Mouse (Mus musculus) heart, postnatal 0 days (tissue): ENCODE results near the gene Cnst. TPM values are rescaled to one million over a fixed set of nuclear protein-coding genes. Genes with fewer than 3 reads are reported as not detected.

Experiments
- ATAC-seq: fragments of 200-750 bp; cut with Nextera tagmentation; 2 replicates; pipeline ENCODE4 v1.8.0; 2017; ENCODE audit warnings: low read depth, moderate number of reproducible peaks, moderate library complexity; ENCODE audit not compliant: insufficient read depth
- DNase-seq: peaks from one replicate; pipeline ENCODE4 v3.0.0-alpha.2; 2016; ENCODE audit warnings: low spot score
- H3K27ac ChIP-seq: fragments of 300-500 bp; sonication (generic); 2 replicates; pipeline ENCODE4 v1.5.1; 2014; ENCODE audit warnings: low read depth, mild to moderate bottlenecking
- H3K27me3 ChIP-seq: fragments of 300-500 bp; sonication (generic); 2 replicates; pipeline ENCODE4 v1.6.1; 2014; ENCODE audit warnings: low read length, mixed read lengths; ENCODE audit not compliant: control insufficient read depth, insufficient read depth
- H3K36me3 ChIP-seq: fragments of 300-500 bp; sonication (generic); replicated peaks from 2 replicates; pipeline ENCODE4 v1.6.1; 2014; ENCODE audit warnings: low read length, mixed read lengths; ENCODE audit not compliant: control insufficient read depth, insufficient read depth
- H3K4me1 ChIP-seq: fragments of 300-500 bp; sonication (generic); 2 replicates; pipeline ENCODE4 v1.6.1; 2014; ENCODE audit warnings: antibody characterized with exemption; ENCODE audit not compliant: control insufficient read depth, insufficient read depth
- H3K4me2 ChIP-seq: fragments of 300-500 bp; sonication (generic); 2 replicates; pipeline ENCODE4 v1.6.1; 2014; ENCODE audit warnings: low read depth, mild to moderate bottlenecking, low read length, moderate library complexity
- H3K4me3 ChIP-seq: fragments of 300-500 bp; sonication (generic); 2 replicates; pipeline ENCODE4 v1.5.1; 2014; ENCODE audit warnings: low read depth, low read length
- H3K9ac ChIP-seq: fragments of 300-500 bp; sonication (generic); replicated peaks from 2 replicates; pipeline ENCODE4 v1.6.1; 2014; ENCODE audit warnings: low read depth, low read length, mixed read lengths
- H3K9me3 ChIP-seq: fragments of 300-500 bp; sonication (generic); replicated peaks from 2 replicates; pipeline ENCODE4 v1.6.1; 2016; ENCODE audit warnings: low read length; ENCODE audit not compliant: control insufficient read depth
- CTCF ChIP-seq: IDR thresholded peaks from 2 replicates; pipeline ENCODE4 v1.5.1; 2016; ENCODE audit warnings: antibody characterized with exemption, control low read depth, low read depth
- EP300 ChIP-seq: IDR thresholded peaks from 2 replicates; pipeline ENCODE4 v1.6.1; 2016; ENCODE audit warnings: antibody characterized with exemption, low read depth
- WGBS: fragments of 180-500 bp; shearing (Covaris S2); extraction: QIAGEN DNeasy Blood & Tissue Kit; methylation state at CpG from one replicate; pipeline ENCODE4 v1.1.7; 2014; 5-methylcytosine and 5-hydroxymethylcytosine counted together
- polyA plus RNA-seq: library from polyadenylated mRNA; unstranded; fragments of >200 nt; fragmentation: Nextera tagmentation; extraction: Ambion mirVana; gene quantifications from 2 replicates; pipeline ENCODE4 v1.2.1, GENCODE M21; 2015
- total RNA-seq: library from RNA; depleted of rRNA; stranded (reverse); fragments of >200 nt; gene quantifications from 2 replicates; pipeline ENCODE4 v1.2.3, GENCODE M21; 2014; ENCODE audit warnings: low replicate concordance

Gene Cnst
- total and polyA plus RNA-seq, 2 experiments from 2014 or later = 21.4 to 21.5 TPM

DNA sequence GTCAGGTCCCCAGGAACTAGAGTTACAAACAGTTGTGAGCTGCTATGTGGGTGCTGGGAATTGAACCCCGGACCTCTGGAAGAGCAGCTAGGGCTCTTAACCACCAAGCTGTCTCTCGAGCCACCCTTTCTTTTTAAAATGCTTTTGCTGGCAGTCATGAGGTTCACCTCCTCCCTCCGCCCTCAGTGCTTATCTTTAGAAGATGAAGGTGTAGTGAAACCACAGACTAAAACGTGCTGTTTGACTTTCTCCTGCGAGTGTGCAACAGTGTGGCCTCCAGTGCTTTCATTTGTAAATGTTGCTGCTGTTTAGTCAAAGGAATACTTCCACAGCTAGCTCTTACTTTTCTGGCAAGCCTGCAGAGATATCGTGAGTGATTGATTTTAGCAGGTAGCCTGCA is 32.5 kb downstream of the Cnst start:
- no peak for TF ChIP-seq CTCF
- no peak for TF ChIP-seq EP300
- no peak for ATAC-seq

DNA sequence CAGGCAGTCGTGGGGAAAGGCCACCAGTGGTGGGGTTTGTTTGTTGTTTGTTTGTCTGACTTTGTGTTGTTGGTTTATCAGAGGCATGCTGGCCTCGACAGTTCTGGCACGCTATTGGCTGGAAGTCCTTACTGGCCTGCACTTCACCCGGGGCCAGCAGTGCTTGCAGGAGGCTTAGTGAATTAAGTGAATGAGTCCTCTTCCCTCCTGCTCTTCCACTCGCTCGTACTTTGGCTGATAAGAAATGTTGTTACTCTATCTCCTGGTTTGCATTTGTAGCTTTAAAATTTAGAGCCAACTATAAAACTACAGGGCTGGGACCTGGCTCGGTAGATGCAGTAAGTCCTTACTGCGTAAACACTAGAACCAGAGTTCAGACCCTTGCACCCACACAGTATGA is 34.0 kb downstream of the Cnst start:
- Histone ChIP-seq H3K27me3 (no peaks in the 10 kb centered on the region), H3K4me1 (peaks cover 23% of the 10 kb centered on the region), H3K36me3 (peaks cover 13% of the 10 kb centered on the region), H3K9me3 (no peaks in the 10 kb centered on the region), H3K4me3 (no peak overlapping the region), H3K9ac (no peak overlapping the region), H3K27ac (no peak overlapping the region), H3K4me2 (no peak overlapping the region)
- no peak for ATAC-seq
- no peak for TF ChIP-seq EP300
- TF ChIP-seq CTCF = no peak
- 48% methylated on average over 8 of the region's 8 CpGs for WGBS
- DNase-seq = no peak

More for the DNA sequence above, 32.5 kb downstream of the Cnst start:
- no peak overlapping the region for H3K4me3 ChIP-seq
- no peaks in the 10 kb centered on the region for H3K9me3 ChIP-seq
- DNase-seq = no peak
- WGBS = 70% methylated on average over 6 of the region's 6 CpGs
- H3K4me2 ChIP-seq = no peak overlapping the region
- no peaks in the 10 kb centered on the region for H3K27me3 ChIP-seq
- H3K36me3 ChIP-seq = peaks cover 13% of the 10 kb centered on the region
- no peak overlapping the region for H3K27ac ChIP-seq
- H3K4me1 ChIP-seq = peaks cover 14% of the 10 kb centered on the region; the same call in 1 of the 2 replicates
- H3K9ac ChIP-seq = no peak overlapping the region

DNA sequence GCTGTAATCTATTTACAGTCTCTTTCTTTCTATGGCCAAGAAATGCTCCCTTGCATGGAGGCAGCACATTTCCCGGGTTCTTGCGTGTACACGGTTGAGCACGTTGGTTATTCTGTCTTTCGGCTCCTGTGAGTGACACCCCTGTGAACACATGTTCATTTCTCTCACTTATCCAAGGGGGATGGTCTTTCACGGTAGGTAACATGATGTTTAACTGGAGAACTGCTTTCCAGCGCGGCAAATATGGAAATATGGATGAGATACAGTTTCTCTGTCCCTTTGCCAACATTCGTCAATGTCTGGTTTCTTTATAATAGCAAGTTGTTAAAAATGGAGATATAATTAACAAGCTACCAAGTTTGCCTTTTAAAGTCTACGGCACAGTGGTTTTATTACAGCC is 35.3 kb downstream of the Cnst start:
- peak overlapping the region; percentile 44 for H3K27ac ChIP-seq
- H3K9me3 ChIP-seq = no peaks in the 10 kb centered on the region
- peaks cover 13% of the 10 kb centered on the region for H3K36me3 ChIP-seq
- H3K4me3 ChIP-seq = no peak overlapping the region
- peaks cover 33% of the 10 kb centered on the region for H3K4me1 ChIP-seq
- no peak overlapping the region for H3K4me2 ChIP-seq
- no peak overlapping the region for H3K9ac ChIP-seq
- DNase-seq (no peak), ATAC-seq (no peak)
- TF ChIP-seq CTCF (no peak), EP300 (no peak)
- H3K27me3 ChIP-seq = no peaks in the 10 kb centered on the region
- WGBS = 85% methylated on average over 10 of the region's 10 CpGs

DNA sequence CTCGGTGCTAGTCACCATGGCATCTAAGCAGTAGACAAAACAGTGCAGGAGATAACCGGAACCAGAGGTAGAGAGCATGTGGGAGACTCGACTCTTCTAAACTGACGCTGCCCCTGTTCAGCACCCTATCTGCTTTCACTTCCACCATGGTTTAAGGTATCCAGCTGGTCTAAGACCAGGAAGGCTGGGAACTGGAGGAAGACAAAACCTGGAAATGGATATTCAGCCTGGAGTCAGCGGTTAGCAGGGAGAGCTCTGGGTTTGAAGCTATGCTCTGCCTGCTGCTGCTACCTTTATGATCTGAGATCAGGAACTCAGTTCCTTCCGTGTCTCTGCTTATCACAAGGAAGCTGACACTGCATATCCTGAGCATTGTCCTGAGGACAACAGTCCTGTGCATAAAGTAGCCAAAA is 35.9 kb downstream of the Cnst start:
- Histone ChIP-seq H3K9ac (no peak overlapping the region), H3K27me3 (no peaks in the 10 kb centered on the region), H3K4me1 (peaks cover 39% of the 10 kb centered on the region), H3K36me3 (peaks cover 13% of the 10 kb centered on the region), H3K4me3 (no peak overlapping the region), H3K9me3 (no peaks in the 10 kb centered on the region), H3K4me2 (peak overlapping the region; percentile 16), H3K27ac (peak overlapping the region; percentile 44)
- WGBS = 24% methylated on average over 6 of the region's 6 CpGs
- DNase-seq (peak; percentile 47), ATAC-seq (peak; percentile 76)
- TF ChIP-seq EP300 (no peak), CTCF (no peak)

DNA sequence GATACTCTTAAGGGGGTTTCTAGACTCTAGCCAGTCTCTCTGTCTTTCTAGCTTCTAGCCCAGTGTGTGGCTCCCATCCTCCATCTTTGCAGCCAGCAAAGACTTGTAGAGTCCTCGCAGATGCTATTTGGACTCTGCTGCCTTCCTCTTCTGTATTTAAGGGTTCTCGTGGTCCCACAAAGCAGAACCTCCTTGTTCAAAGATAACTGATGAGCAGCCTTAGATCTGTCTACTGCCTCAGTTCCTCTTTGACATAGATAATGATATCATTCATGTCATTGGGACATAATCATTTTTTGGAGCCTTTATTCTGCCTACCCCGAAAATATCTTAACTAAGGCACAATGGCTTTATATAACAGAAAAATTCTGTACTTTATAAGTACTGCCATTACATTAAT is 36.9 kb downstream of the Cnst start:
- no peak for ATAC-seq
- Histone ChIP-seq H3K4me2 (no peak overlapping the region), H3K9me3 (no peaks in the 10 kb centered on the region), H3K4me1 (peaks cover 47% of the 10 kb centered on the region), H3K36me3 (peaks cover 13% of the 10 kb centered on the region), H3K4me3 (no peak overlapping the region), H3K9ac (no peak overlapping the region), H3K27me3 (no peaks in the 10 kb centered on the region), H3K27ac (no peak overlapping the region)
- no peak for DNase-seq
- WGBS = 86% methylated on average over 3 of the region's 3 CpGs
- no peak for TF ChIP-seq EP300
- TF ChIP-seq CTCF = no peak

DNA sequence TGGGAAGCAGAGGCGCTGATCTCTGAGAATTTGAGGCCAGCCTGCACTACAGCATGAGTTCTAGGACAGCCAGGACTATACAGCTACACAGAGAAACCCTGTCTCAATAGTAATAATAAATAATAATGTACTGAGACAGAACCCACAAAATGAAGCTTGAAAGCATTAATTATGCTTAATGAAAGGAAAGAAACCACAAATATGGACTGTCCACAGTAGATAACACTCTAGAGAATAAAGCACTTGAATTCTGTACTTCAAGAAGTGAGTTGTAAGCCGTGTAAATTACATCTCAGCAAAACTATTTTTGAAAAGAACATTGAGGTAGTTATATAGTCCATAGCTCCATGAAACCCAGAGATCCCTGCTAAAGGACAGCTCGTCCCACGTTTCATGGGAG is 38.0 kb downstream of the Cnst start:
- Histone ChIP-seq H3K4me1 (peaks cover 56% of the 10 kb centered on the region), H3K9me3 (no peaks in the 10 kb centered on the region), H3K27ac (0 out of 2 replicates have a peak overlapping the region, but pooled peaks have one; percentile 52), H3K27me3 (no peaks in the 10 kb centered on the region), H3K9ac (no peak overlapping the region), H3K4me2 (no peak overlapping the region), H3K36me3 (peaks cover 10% of the 10 kb centered on the region), H3K4me3 (no peak overlapping the region)
- DNase-seq = no peak
- TF ChIP-seq CTCF (no peak), EP300 (no peak)
- 72% methylated on average over 4 of the region's 4 CpGs for WGBS
- ATAC-seq = no peak
